Mouse (Mus musculus) CD4-positive, CD25-positive, alpha-beta regulatory T cell, adult 2 months (primary cell): Measurements from ENCODE around the gene Lrp1.

Experiments used
- DNase-seq: peaks from one replicate; pipeline ENCODE4 v3.0.0-alpha.2; 2012; ENCODE audit warnings: low read depth, low spot score

Lrp1 gene

DNA sequence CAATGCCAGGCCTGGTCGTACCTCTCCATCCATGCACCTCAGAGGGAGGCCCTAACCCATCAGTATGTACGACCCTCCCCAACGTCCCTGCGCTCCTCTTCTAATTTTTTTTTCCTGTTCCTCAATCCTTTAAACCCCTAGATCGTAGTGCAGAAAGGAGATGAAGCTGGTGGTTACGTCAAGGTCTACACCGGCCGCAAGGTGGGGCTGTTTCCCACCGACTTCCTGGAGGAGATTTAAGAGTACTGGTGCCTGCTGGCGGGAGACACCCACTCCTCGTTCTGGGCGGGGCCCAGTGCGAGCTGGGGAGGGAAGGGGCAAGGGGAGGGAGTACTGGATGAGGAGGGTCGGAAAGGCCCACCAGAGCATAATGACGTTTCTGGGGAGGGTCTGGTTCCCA lies 112.7 kb downstream of the Lrp1 start:
- peak; percentile 91 for DNase-seq

DNA sequence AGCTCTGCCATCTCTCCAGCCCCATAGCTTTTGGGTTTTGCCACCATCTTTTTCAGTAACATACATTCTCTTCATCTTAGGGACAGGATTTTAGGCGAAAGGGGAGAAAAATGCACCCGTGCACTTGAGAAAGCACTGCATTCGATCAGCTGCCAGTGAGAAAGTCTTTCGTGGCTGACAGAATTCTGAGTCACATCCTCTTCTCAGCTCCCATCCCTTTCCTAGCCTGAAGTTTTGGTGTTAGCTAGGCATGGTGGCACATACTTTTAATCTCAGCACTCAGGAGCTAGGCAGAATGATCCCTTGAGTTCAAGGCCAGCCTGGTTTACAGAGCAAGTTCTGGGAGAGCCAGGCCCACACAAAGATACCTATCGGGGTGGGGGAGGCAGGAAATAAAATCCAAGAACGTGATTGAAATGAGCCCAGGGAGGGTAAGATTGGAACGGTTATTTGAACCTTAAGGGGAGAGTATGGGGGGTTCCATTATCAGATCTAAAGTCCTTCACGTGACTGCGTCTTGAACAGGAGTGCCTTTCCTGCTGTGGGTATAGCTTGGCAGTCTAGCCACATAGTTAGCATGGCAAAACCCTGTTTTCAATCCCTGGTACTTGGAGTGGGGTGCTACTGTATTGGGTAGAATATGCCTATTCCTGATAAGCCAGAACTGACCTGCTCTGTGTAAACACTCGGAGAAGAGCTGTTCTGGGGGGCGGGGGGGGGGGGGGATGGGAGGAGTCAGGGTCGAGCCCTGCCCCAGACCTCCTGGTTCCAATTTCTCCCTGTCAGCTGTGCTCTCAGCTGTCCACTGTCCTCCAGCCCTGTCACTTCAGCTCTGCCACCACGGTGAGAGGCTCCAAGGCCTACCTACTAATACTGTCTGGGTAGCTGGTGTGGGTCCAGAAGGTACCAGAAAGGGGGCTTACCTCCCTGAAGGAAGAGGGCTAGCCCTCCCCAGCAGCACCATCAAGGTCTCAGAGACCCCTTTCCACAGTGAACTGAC lies 119.8 kb downstream of the Lrp1 start, which contains the start of gene Stac3:
Stac3 (plus strand) TSS at position 793 of the 1,000 bp plus-strand sequence.
- DNase-seq = no peak

DNA sequence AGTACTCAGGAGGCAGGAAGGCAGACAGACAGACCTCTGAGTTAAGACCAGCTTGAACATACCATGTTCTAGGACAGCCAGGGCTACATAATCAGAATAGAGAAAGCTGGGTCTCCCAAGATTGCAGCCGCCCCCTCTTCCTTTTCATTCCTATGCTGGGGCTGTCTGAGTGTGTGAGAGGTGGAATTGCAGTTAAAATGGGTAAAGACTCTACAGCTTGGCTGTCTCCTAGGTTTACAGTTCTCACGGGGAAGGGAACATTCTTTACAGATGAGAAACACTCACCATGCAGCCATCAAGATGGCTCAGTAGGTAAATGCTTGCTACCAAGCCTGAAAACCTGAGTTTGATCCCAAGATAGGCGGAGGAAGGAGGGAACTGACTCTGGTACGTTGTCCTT lies 120.9 kb downstream of the Lrp1 start:
- DNase-seq = no peak

DNA sequence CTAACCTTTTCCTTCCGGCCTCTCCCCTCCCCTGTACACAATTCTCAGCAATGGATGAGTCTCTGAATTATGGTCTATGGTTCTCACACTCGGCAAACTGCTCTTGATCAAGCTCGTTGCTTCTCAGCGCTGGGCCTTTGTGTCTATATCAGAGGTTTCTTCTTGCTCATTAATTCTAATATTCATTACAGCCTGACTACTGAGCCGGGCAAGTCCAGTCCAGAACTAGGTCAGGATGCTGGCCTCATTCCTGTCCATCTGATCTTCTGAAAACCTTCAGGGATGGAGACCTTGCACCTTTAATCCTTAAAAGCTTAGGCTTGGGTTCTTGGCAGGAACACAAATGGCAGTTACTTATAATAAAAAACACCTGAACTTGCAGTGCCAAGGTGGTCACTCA lies 121.4 kb downstream of the Lrp1 start:
- no peak for DNase-seq

DNA sequence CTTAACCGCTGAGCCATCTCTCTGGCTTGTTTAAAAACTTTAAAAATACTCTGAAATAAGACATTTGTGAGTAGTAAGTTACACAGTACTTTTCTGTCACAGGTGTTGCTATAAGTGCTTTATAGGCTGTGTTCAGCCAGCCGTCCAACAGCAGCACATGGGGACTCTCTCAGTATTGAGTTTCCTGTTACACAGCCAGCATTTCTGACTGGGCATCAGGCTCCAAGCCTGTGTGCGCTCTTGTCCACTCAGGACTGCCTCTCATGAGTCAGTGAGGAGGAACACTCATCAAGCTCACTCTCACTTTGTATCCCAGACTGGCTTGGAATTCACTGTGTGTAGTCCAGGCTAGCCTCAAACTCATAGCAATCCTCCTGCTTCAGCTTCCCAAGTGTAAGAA lies 124.8 kb downstream of the Lrp1 start:
- no peak for DNase-seq

DNA sequence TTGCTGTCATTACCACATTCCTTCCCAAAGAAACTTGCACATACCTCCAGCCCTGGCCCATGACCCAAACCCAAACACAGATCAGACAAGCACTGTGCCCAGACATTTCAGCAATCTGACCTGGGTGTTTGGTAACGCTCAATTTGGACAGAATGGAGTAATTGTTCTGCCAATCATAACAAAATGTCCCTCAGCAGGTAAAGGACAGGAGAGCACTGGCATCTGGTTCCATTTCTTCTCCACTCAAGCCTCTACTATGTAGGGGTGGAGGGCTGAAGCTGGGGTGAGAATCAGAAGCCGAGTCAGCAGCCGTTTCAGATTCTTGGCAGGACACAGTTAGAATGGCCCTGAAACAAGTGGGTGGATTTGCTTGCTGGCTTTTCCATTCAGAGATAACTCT lies 128.8 kb downstream of the Lrp1 start:
- DNase-seq = no peak

DNA sequence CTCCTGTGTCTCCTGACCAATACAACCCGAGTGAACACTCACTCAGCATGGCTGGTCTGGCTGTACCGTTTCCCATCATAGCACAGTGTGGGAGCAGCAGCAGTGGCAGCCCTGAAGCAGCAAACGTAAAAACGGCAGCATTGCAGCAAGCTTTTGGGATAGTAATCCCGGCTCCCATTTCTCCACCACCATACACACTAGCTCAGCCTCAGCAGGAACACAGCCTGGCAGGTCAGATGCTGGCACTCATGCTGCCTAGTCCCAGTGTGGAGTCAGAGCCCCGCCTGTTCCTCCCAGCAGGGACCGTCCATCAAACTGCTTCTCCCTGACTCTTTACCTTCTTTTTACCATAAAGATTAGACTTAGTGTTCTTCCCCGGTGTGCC lies 129.8 kb downstream of the Lrp1 start:
- no peak for DNase-seq

DNA sequence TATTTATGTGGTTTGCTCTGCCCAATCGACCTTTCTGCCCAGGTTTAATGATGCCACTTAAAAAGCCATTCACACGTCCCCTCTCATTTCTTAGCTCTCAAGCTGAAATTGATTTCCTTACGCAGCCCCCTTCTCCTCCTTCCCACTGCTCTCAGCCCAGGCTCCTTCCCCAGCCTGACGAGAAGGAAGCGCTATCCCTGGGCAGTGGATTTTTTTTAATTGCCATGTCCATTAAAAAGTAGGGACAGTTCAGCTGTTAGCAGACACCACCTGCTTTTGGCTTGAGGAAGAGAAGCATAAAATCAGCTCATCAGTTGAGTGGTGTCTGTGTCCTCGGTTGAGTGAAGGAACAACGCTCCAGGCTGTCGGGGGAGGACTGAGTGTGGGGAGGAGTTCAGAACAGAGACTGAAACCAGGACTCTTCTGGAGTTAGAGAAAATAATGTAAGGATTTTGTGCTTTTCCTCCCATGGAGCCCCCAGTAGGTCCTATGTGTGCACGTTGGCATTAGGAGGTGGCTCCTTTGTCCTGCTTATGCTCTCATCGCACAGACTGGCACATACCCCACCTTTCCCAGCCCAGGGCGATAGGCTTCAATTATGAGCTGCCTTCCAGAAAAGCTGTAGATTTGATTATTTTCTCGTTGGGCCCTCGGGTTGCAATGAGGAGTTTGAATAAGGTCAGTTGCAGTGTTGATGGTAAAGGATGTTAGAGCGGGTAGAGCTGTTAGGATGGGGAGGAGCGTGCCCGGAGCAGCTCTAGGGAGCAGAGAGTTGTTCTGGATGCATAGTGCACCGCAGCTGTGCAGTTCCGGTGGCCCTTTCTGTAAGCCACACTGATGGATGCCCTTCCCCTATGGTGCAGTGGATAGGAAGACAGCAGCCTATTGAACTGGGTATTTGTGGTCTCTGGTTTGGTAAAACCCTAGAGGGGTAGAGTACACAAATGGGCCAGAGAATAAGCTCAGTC lies 130.5 kb downstream of the Lrp1 start:
- no peak for DNase-seq

DNA sequence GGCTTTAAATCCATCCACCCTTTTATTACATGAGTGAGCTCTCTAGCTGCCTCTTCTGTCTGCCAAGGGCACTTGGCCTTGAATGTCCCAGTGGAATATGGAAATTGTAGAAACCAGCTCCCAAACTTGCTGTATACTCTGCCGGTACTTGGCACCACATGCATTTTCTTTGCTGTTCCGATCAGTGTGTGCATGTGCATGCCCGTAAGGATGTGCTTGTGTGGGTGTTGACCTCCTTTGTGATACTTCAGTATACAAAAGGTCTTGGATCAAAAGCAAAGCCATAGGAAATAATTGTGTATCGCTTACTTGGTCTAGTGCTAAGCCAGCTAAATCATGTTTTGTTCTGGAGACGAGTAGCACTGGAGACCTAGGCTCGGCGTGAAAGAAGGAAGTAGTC lies 132.1 kb downstream of the Lrp1 start:
- DNase-seq = no peak
